Mouse (Mus musculus): ENCODE measurements around the gene Gfra1.

DNA sequence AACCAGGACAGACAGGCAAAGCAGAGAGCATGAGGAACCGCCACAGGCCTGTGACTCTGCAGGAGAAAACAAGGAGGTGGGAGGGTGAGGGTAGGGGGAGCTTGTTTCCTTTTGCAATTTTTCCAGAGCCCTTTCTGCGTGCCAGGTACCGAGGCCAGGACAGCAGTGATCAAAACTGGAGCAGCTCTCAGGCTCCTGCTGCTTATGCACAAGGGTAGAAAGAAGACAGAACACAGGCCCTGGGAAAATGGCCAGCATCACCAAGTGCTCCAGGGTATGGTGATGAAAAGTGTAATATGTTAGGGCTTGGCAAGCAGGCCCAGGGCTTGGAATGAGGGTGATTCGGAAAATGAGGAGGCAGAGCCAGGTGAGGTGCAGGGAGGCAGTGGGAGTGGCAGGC lies 269.2 kb downstream of the Gfra1 start:
- TF ChIP-seq CTCF (IDR thresholded peaks at IDR 0.05; ENCODE audit: extremely low read depth, insufficient read depth, low read length) (no peak), POLR2A (IDR thresholded peaks at IDR 0.05; ENCODE audit: extremely low read depth, insufficient read depth, low read length) (no peak)

Measured in cortical plate, adult 2 months (tissue).